Mouse (Mus musculus) heart, adult 11 months (tissue): ENCODE measurements at regions not wholly inside any gene's neighbourhood (a gene's known extent, or its start where the extent isn't known, plus 50 kb on each side); places are given as distances from the start of the nearest gene placed in this dataset.

ENCODE experiments used
- DNase-seq: peaks from one replicate; pipeline ENCODE4 v3.0.0; 2022

DNA sequence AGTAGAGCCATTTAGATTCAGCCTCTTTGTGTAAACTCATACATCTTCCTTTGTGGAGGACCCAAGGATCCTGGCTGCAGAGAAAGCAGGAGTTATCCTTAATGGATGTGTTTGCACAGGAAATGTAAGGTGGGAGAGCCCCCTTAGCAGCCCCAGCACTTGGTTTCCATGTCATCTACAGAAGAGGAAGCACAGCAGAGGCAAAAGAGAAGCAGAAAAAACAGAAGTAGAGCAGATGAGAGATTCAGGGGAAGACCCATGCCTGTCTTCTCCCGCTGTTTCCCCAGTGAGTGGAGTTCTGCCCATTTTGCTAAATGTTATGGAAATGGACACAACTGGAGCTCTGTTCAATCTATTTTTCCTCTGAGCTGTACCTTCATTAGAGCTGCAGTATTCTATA is 57.8 kb upstream of the Dgkh start:
- DNase-seq: peak; percentile 56

DNA sequence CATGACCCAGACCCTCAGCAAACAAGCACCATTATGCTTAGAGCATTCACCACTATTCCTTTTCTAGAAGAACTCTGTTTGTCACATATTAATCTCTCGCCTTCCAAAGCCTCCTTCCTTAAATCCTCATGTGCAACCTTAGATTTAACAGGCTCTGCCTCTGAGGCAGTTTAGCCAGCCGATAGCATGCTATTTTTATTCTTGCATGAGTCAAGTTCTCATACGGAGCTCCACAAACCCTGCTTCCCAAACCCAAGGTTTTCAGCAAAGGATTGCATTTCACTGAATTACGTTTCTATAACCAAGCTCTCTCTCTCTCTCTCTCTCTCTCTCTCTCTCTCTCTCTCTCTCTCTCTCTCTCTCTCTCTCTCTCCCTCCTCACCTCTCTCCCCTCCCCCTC is 52.1 kb upstream of the Vwa8 start:
- peak; percentile 17 for DNase-seq

DNA sequence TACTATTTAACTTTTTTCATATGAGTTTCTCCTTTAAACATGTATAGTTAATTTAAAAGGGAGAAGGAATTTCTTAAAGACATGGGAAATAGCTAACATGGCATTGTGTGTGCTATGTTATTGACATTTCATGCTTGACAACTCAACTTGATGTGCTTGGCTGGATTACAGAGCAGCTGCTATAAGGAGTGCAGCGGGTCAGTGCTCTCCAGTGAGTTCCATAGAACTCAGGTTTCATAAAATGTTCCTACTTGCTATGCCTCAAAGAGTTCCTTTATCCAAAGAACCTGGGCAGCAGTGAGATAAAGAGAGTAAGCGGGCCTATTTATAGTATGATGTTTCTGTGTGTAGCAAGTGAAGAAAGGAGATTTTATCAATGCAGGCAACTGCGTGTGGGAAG is 50.4 kb upstream of the Vwa8 start:
- no peak for DNase-seq
